Mouse (Mus musculus) embryonic fibroblast, embryonic 13.5 days (primary cell): ENCODE measurements around the gene Creb3l1.

Experiments
- CTCF ChIP-seq: IDR thresholded peaks from 2 replicates; pipeline ENCODE4 v1.5.1; 2011; ENCODE audit warnings: mild to moderate bottlenecking, control low read depth, low read length, moderate library complexity, borderline replicate concordance; ENCODE audit not compliant: insufficient read depth
- POLR2A ChIP-seq: IDR thresholded peaks from 2 replicates; pipeline ENCODE4 v1.6.1; 2011; ENCODE audit warnings: low read depth, mild to moderate bottlenecking, control low read depth, low read length, moderate library complexity

GRCm38 (mm10) chr2:91949411-91950274 is 74.7 kb downstream of the Creb3l1 start:
- TF ChIP-seq CTCF (no peak), POLR2A (no peak)
